Comparison of ENCODE assay signal across 8 mouse cellular contexts in genomic region chr4:138913141-138913787, GRCm38 (mm10). TPM values are rescaled to one million over a fixed set of nuclear protein-coding genes. Genes with fewer than 3 reads are reported as not detected.
DNase-seq lines count a peak whose midpoint lies in the region; ATAC-seq and TF ChIP-seq lines count a peak whose summit lies in the region.

No protein-coding gene starts in this region.

- under 1% methylated on average over 50 of the region's 52 CpGs for WGBS in kidney, embryonic 14.5 days

- H3K27ac ChIP-seq in kidney, embryonic 14.5 days (ENCODE audit: low read depth, low read length): no peak overlapping the region
- peak overlapping the region; percentile 88 for H3K27ac ChIP-seq in gastrocnemius, adult 2 months

- peak overlapping the region; percentile 91 for H3K4me2 ChIP-seq in kidney, embryonic 14.5 days (replicated peaks; ENCODE audit: low read depth, low read length)

- peaks cover 1% of the 10 kb centered on the region; the same call in 1 of the 2 replicates for H3K36me3 ChIP-seq in kidney, embryonic 14.5 days (ENCODE audit: control insufficient read depth, insufficient read depth, low read length)

- ATAC-seq in kidney, embryonic 14.5 days (ENCODE audit: low FRiP score, low TSS enrichment): peak; percentile 53
- ATAC-seq in megakaryocyte-erythroid progenitor cell, adult 5-6 weeks (replicated peaks; ENCODE audit: low FRiP score, low TSS enrichment, poor library complexity, severe bottlenecking): 0 out of 2 replicates have a peak, but pooled peaks have one; percentile 33

- H3K4me3 ChIP-seq in kidney, embryonic 14.5 days (ENCODE audit: low read length): peak overlapping the region; percentile 96
- H3K4me3 ChIP-seq in gastrocnemius, adult 2 months: peak overlapping the region; percentile 90

- no peak for DNase-seq in kidney, adult 18-20 months
- peak; percentile 60 for DNase-seq in adrenal gland, postnatal 25 days
- no peak for DNase-seq in gastrocnemius, adult 2 months
- peak; percentile 35 to 67 for DNase-seq in kidney, postnatal 25 days
- DNase-seq in thymus, postnatal 4 days: peak; percentile 65
- DNase-seq in left cerebral cortex, adult 9 months (ENCODE audit: low spot score in 2 of 2): no peak

- no peak for TF ChIP-seq CTCF in gastrocnemius, adult 2 months (IDR thresholded peaks at IDR 0.05)

- H3K4me1 ChIP-seq in kidney, embryonic 14.5 days (ENCODE audit: control insufficient read depth, insufficient read depth, low read length): peaks cover 8% of the 10 kb centered on the region

- intact Hi-C loops in gastrocnemius, adult 2 months (cut with DNase I): loop anchor here (5.0 kb wide), 1 partner anchor 59 kb away; the partner anchor contains the start of gene Tmco4

- no peaks in the 10 kb centered on the region for H3K9me3 ChIP-seq in kidney, embryonic 14.5 days (ENCODE audit: control insufficient read depth, low read length)

- no peaks in the 10 kb centered on the region for H3K27me3 ChIP-seq in kidney, embryonic 14.5 days (ENCODE audit: control insufficient read depth, insufficient read depth, low read length)

- peak overlapping the region; percentile 84 for H3K9ac ChIP-seq in kidney, embryonic 14.5 days (ENCODE audit: low read depth, low read length)

RNA-seq across cellular contexts. Expression of gene Otud3, which starts 0.5 kb away (rescaled TPM):
- 3.0 and 4.2 TPM in 2 replicates for polyA plus RNA-seq in kidney, embryonic 14.5 days (2014; fragmentation: Nextera tagmentation; extraction: Ambion mirVana)
- total RNA-seq in adrenal gland, postnatal 25 days (2021): 11.7 and 13.5 TPM in 2 replicates
- total RNA-seq in gastrocnemius, adult 2 months (2021): 10 to 100 TPM; 15.7 to 17.2 TPM
- 3.7 and 6.6 TPM in 2 replicates for total RNA-seq in megakaryocyte-erythroid progenitor cell, adult 5-6 weeks (2014; fragmentation: Nextera tagmentation)
- total RNA-seq in megakaryocyte-erythroid progenitor cell, adult 5-6 weeks (2017): 5.0 and 9.7 TPM in 2 replicates

RNA-seq across cellular contexts. Expression of gene Pla2g2e, which starts 35.5 kb away (rescaled TPM):
- polyA plus RNA-seq in kidney, embryonic 14.5 days (2014; fragmentation: Nextera tagmentation; extraction: Ambion mirVana): 0.76 and 0.84 TPM in 2 replicates
- 1.5 TPM in 1 of 2 replicates, not detected in the other for total RNA-seq in adrenal gland, postnatal 25 days (2021)
- total RNA-seq in gastrocnemius, adult 2 months (2021): not detected
- total RNA-seq in megakaryocyte-erythroid progenitor cell, adult 5-6 weeks (2014; fragmentation: Nextera tagmentation): not detected in 2 replicates
- total RNA-seq in megakaryocyte-erythroid progenitor cell, adult 5-6 weeks (2017): not detected in 2 replicates

RNA-seq across cellular contexts. Expression of gene Gm13030, which starts 39.5 kb away (rescaled TPM):
- polyA plus RNA-seq in kidney, embryonic 14.5 days (2014; fragmentation: Nextera tagmentation; extraction: Ambion mirVana): not detected in 2 replicates
- total RNA-seq in adrenal gland, postnatal 25 days (2021): not detected in 2 replicates
- total RNA-seq in gastrocnemius, adult 2 months (2021): not detected
- total RNA-seq in megakaryocyte-erythroid progenitor cell, adult 5-6 weeks (2014; fragmentation: Nextera tagmentation): not detected in 2 replicates
- not detected in 2 replicates for total RNA-seq in megakaryocyte-erythroid progenitor cell, adult 5-6 weeks (2017)

RNA-seq across cellular contexts. Expression of gene Pla2g5, which starts 50.0 kb away (rescaled TPM):
- 0.34 and 0.35 TPM in 2 replicates for polyA plus RNA-seq in kidney, embryonic 14.5 days (2014; fragmentation: Nextera tagmentation; extraction: Ambion mirVana)
- total RNA-seq in adrenal gland, postnatal 25 days (2021): 10.5 and 17.1 TPM in 2 replicates
- total RNA-seq in gastrocnemius, adult 2 months (2021): 1 to 10 TPM in 1 of 2 experiments, under 1 TPM in 1; 0.92 to 2.1 TPM
- total RNA-seq in megakaryocyte-erythroid progenitor cell, adult 5-6 weeks (2014; fragmentation: Nextera tagmentation): not detected in 2 replicates
- not detected in 2 replicates for total RNA-seq in megakaryocyte-erythroid progenitor cell, adult 5-6 weeks (2017)

RNA-seq across cellular contexts. Expression of gene Rnf186, which starts 53.6 kb away (rescaled TPM):
- polyA plus RNA-seq in kidney, embryonic 14.5 days (2014; fragmentation: Nextera tagmentation; extraction: Ambion mirVana): 4.3 and 5.8 TPM in 2 replicates
- total RNA-seq in adrenal gland, postnatal 25 days (2021): not detected in 2 replicates
- total RNA-seq in gastrocnemius, adult 2 months (2021): not detected
- not detected in 2 replicates for total RNA-seq in megakaryocyte-erythroid progenitor cell, adult 5-6 weeks (2014; fragmentation: Nextera tagmentation)
- total RNA-seq in megakaryocyte-erythroid progenitor cell, adult 5-6 weeks (2017): not detected in 2 replicates

Comparison
In these comparisons a context has a peak if more than half of its experiments do, and no peak if none do; other contexts are left out.
1. DNase-seq: peak in adrenal gland, postnatal 25 days (single experiment), kidney, postnatal 25 days (2 of 2) and thymus, postnatal 4 days (single experiment); none in kidney, adult 18-20 months (single experiment), gastrocnemius, adult 2 months (single experiment) and left cerebral cortex, adult 9 months (0 of 2).